Mouse (Mus musculus) hindbrain, embryonic 10.5 days (tissue): ENCODE data around the gene Cog8. TPM values are rescaled to one million over a fixed set of nuclear protein-coding genes. Genes with fewer than 3 reads are reported as not detected.
"Not testable (repeated sequence)": the region's sequence is repeated elsewhere in the genome, so short reads cannot be mapped to it uniquely, and the experiment has no call there.

Experiments used
- DNase-seq: peaks from one replicate; pipeline ENCODE4 v3.0.0-alpha.2; 2017; ENCODE audit warnings: low spot score
- H3K27ac ChIP-seq: fragments of 300-500 bp; sonication (generic); 2 replicates; pipeline ENCODE4 v1.5.1; 2016; ENCODE audit warnings: mild to moderate bottlenecking, moderate library complexity
- H3K27me3 ChIP-seq: fragments of 300-500 bp; sonication (generic); 2 replicates; pipeline ENCODE4 v1.6.1; 2016; ENCODE audit warnings: mild to moderate bottlenecking; ENCODE audit not compliant: poor library complexity, insufficient read depth, severe bottlenecking
- H3K36me3 ChIP-seq: fragments of 300-500 bp; sonication (generic); 2 replicates; pipeline ENCODE4 v1.6.1; 2016; ENCODE audit warnings: mild to moderate bottlenecking, moderate library complexity
- H3K4me1 ChIP-seq: fragments of 300-500 bp; sonication (generic); replicated peaks from 2 replicates; pipeline ENCODE4 v1.6.1; 2016; ENCODE audit warnings: mild to moderate bottlenecking
- H3K4me3 ChIP-seq: fragments of 300-500 bp; sonication (generic); 2 replicates; pipeline ENCODE4 v1.5.1; 2016; ENCODE audit warnings: mild to moderate bottlenecking, moderate library complexity
- H3K9me3 ChIP-seq: fragments of 300-500 bp; sonication (generic); 2 replicates; pipeline ENCODE4 v1.6.1; 2016; ENCODE audit warnings: mild to moderate bottlenecking, moderate library complexity
- WGBS: fragments of 180-500 bp; shearing (Covaris S2); methylation state at CpG from one replicate; pipeline ENCODE4 v1.1.7; 2016; 5-methylcytosine and 5-hydroxymethylcytosine counted together
- polyA plus RNA-seq: library from polyadenylated mRNA; unstranded; fragments of >200 nt; fragmentation: Nextera tagmentation; extraction: Ambion mirVana; gene quantifications from 2 replicates; pipeline ENCODE4 v1.2.1, GENCODE M21; 2016

The Cog8 gene
- polyA plus RNA-seq, 1 experiment from 2014 or later, result 43.5 TPM

- H3K4me3 ChIP-seq, result no peak within 1 kb of the TSS
- WGBS, result 66% methylated on average over 17 of the region's 17 CpGs
- H3K9me3 ChIP-seq, result no peaks in the 10 kb centered on the region
- no peak within 1 kb of the TSS for H3K27ac ChIP-seq
- H3K27me3 ChIP-seq, result no peaks in the 10 kb centered on the region
- DNase-seq, result no peak
- peaks cover 25% of the 10 kb centered on the region for H3K36me3 ChIP-seq
- no peaks in the 10 kb centered on the region for H3K4me1 ChIP-seq
Measured at GRCm38 (mm10) chr8:107065511-107066496, 9.3 kb upstream of the Cog8 start, which contains the start of gene Tmed6. Tmed6 (minus strand) TSS chr8:107065644.

GRCm38 (mm10) chr8:107062613-107063012 is 6.1 kb upstream of the Cog8 start:
- Histone ChIP-seq H3K36me3 (peaks cover 30% of the 10 kb centered on the region), H3K27me3 (no peaks in the 10 kb centered on the region), H3K4me1 (peaks cover 6% of the 10 kb centered on the region), H3K9me3 (no peaks in the 10 kb centered on the region), H3K27ac (no peak overlapping the region), H3K4me3 (no peak overlapping the region)
- WGBS, result 91% methylated on average over 1 of the region's 1 CpGs
- DNase-seq, result no peak

GRCm38 (mm10) chr8:107056973-107057369 is 482 bp upstream of the Cog8 start:
- H3K4me3 ChIP-seq, result peak overlapping the region; percentile 98
- H3K36me3 ChIP-seq, result peaks cover 61% of the 10 kb centered on the region
- peak overlapping the region; percentile 89 for H3K27ac ChIP-seq
- H3K27me3 ChIP-seq, result no peaks in the 10 kb centered on the region
- no peaks in the 10 kb centered on the region for H3K9me3 ChIP-seq
- WGBS, result under 1% methylated on average over 33 of the region's 33 CpGs
- peaks cover 26% of the 10 kb centered on the region for H3K4me1 ChIP-seq
- no peak for DNase-seq

GRCm38 (mm10) chr8:107052046-107052445 is 4.4 kb downstream of the Cog8 start:
- Histone ChIP-seq H3K27ac (no peak overlapping the region), H3K4me3 (no peak overlapping the region), H3K9me3 (no peaks in the 10 kb centered on the region), H3K4me1 (peaks cover 39% of the 10 kb centered on the region), H3K36me3 (peaks cover 65% of the 10 kb centered on the region), H3K27me3 (no peaks in the 10 kb centered on the region)
- WGBS, result 96% methylated on average over 8 of the region's 8 CpGs
- DNase-seq, result no peak

- WGBS, result 95% methylated on average over 4 of the region's 4 CpGs
- H3K4me3 ChIP-seq, result peak overlapping the region; percentile 88
- H3K27me3 ChIP-seq, result no peaks in the 10 kb centered on the region
- peaks cover 25% of the 10 kb centered on the region for H3K4me1 ChIP-seq
- H3K27ac ChIP-seq, result no peak overlapping the region
- no peaks in the 10 kb centered on the region for H3K9me3 ChIP-seq
- peaks cover 85% of the 10 kb centered on the region for H3K36me3 ChIP-seq
- no peak for DNase-seq
Measured at GRCm38 (mm10) chr8:107049480-107049879, 7.0 kb downstream of the Cog8 start.

GRCm38 (mm10) chr8:107048061-107048941 is 8.2 kb downstream of the Cog8 start, which contains the start of gene Pdf:
Pdf (minus strand) TSS chr8:107048614.
- peak; percentile 78 for DNase-seq
- under 1% methylated on average over 87 of the region's 87 CpGs for WGBS
- Histone ChIP-seq H3K4me3 (peak within 1 kb of the TSS; percentile 88), H3K27ac (peak within 1 kb of the TSS; percentile 96), H3K9me3 (no peaks in the 10 kb centered on the region), H3K36me3 (peaks cover 85% of the 10 kb centered on the region), H3K4me1 (peaks cover 25% of the 10 kb centered on the region), H3K27me3 (no peaks in the 10 kb centered on the region)

GRCm38 (mm10) chr8:107046976-107047375 is 9.5 kb downstream of the Cog8 start:
- 90% methylated on average over 5 of the region's 5 CpGs for WGBS
- H3K4me1 ChIP-seq, result peaks cover 25% of the 10 kb centered on the region
- H3K27ac ChIP-seq, result no peak overlapping the region
- peaks cover 85% of the 10 kb centered on the region for H3K36me3 ChIP-seq
- no peaks in the 10 kb centered on the region for H3K27me3 ChIP-seq
- H3K9me3 ChIP-seq, result no peaks in the 10 kb centered on the region
- H3K4me3 ChIP-seq, result peak overlapping the region; percentile 88
- DNase-seq, result no peak

- DNase-seq, result no peak
Measured at GRCm38 (mm10) chr8:107045478-107045877, 11.0 kb downstream of the Cog8 start.

GRCm38 (mm10) chr8:107040632-107041031 is 15.9 kb downstream of the Cog8 start:
- H3K27ac ChIP-seq, result no peak overlapping the region
- no peak overlapping the region for H3K4me3 ChIP-seq
- 91% methylated on average over 7 of the region's 7 CpGs for WGBS
- H3K27me3 ChIP-seq, result no peaks in the 10 kb centered on the region
- no peaks in the 10 kb centered on the region for H3K4me1 ChIP-seq
- peaks cover 90% of the 10 kb centered on the region for H3K36me3 ChIP-seq
- no peaks in the 10 kb centered on the region for H3K9me3 ChIP-seq
- DNase-seq, result no peak

More at GRCm38 (mm10) chr8:107045478-107045877, 11.0 kb downstream of the Cog8 start:
- Histone ChIP-seq H3K4me3 (no peak overlapping the region), H3K36me3 (peaks cover 85% of the 10 kb centered on the region), H3K9me3 (no peaks in the 10 kb centered on the region), H3K27ac (no peak overlapping the region), H3K4me1 (peaks cover 25% of the 10 kb centered on the region), H3K27me3 (no peaks in the 10 kb centered on the region)
- WGBS, result 94% methylated on average over 6 of the region's 6 CpGs

- H3K4me3 ChIP-seq, result no peak overlapping the region
- peaks cover 53% of the 10 kb centered on the region for H3K36me3 ChIP-seq
- H3K9me3 ChIP-seq, result no peaks in the 10 kb centered on the region
- no peak for DNase-seq
- 96% methylated on average over 8 of the region's 8 CpGs for WGBS
- peaks cover 18% of the 10 kb centered on the region for H3K4me1 ChIP-seq
- no peak overlapping the region for H3K27ac ChIP-seq
- no peaks in the 10 kb centered on the region for H3K27me3 ChIP-seq
Measured at GRCm38 (mm10) chr8:107036626-107037025, 19.9 kb downstream of the Cog8 start.

- no peak for DNase-seq
- peaks cover 20% of the 10 kb centered on the region for H3K4me1 ChIP-seq
- H3K4me3 ChIP-seq, result no peak overlapping the region
- H3K9me3 ChIP-seq, result no peaks in the 10 kb centered on the region
- 90% methylated on average over 3 of the region's 3 CpGs for WGBS
- H3K36me3 ChIP-seq, result peaks cover 43% of the 10 kb centered on the region
- no peaks in the 10 kb centered on the region for H3K27me3 ChIP-seq
- H3K27ac ChIP-seq, result no peak overlapping the region
Measured at GRCm38 (mm10) chr8:107035641-107036040, 20.8 kb downstream of the Cog8 start.

GRCm38 (mm10) chr8:107033609-107034008 is 22.9 kb downstream of the Cog8 start:
- Histone ChIP-seq H3K36me3 (peaks cover 24% of the 10 kb centered on the region), H3K4me1 (peaks cover 20% of the 10 kb centered on the region)
- H3K27ac ChIP-seq, DNase-seq, H3K27me3 ChIP-seq, H3K9me3 ChIP-seq, H3K4me3 ChIP-seq: not testable (repeated sequence)
- 96% methylated on average over 2 of the region's 2 CpGs for WGBS
